Comparison of ENCODE assay signal across 7 mouse cellular contexts in genomic region chr2:180702701-180703149, GRCm38 (mm10). TPM values are rescaled to one million over a fixed set of nuclear protein-coding genes. Genes with fewer than 3 reads are reported as not detected.
A peak's percentile ranks its signal among the peaks of the same experiment; 100 is the strongest.
DNase-seq lines count a peak whose midpoint lies in the region; ATAC-seq and TF ChIP-seq lines count a peak whose summit lies in the region.

No protein-coding gene starts in this region.

- H3K9me3 ChIP-seq in megakaryocyte, embryonic 14.5 days = no peaks in the 10 kb centered on the region
- H3K9me3 ChIP-seq in embryonic facial prominence, embryonic 13.5 days = no peaks in the 10 kb centered on the region
- H3K9me3 ChIP-seq in intestine, postnatal 0 days (ENCODE audit: control insufficient read depth) = no peaks in the 10 kb centered on the region
- no peaks in the 10 kb centered on the region for H3K9me3 ChIP-seq in stomach, embryonic 14.5 days (ENCODE audit: control insufficient read depth, low read depth, low read length)

- DNase-seq in thymus, postnatal 10 days (ENCODE audit: low spot score in 2 of 2) = no peak
- DNase-seq in kidney, postnatal 4 days = no peak

- H3K27ac ChIP-seq in embryonic facial prominence, embryonic 13.5 days = peak overlapping the region; percentile 96
- H3K27ac ChIP-seq in intestine, postnatal 0 days (ENCODE audit: low read depth, low read length) = peak overlapping the region; percentile 99
- H3K27ac ChIP-seq in stomach, embryonic 14.5 days (ENCODE audit: low read length) = peak overlapping the region; percentile 95

- H3K4me2 ChIP-seq in embryonic facial prominence, embryonic 13.5 days = peak overlapping the region; percentile 83
- peak overlapping the region; percentile 82 for H3K4me2 ChIP-seq in intestine, postnatal 0 days (replicated peaks; ENCODE audit: low read depth)
- peak overlapping the region; percentile 78 for H3K4me2 ChIP-seq in stomach, embryonic 14.5 days (replicated peaks; ENCODE audit: low read depth, low read length)

- H3K9ac ChIP-seq in embryonic facial prominence, embryonic 13.5 days = peak overlapping the region; percentile 98
- H3K9ac ChIP-seq in intestine, postnatal 0 days (ENCODE audit: low read depth, low read length) = peak overlapping the region; percentile 99
- peak overlapping the region; percentile 96 for H3K9ac ChIP-seq in stomach, embryonic 14.5 days (replicated peaks; ENCODE audit: low read depth, low read length)

- no peaks in the 10 kb centered on the region for H3K27me3 ChIP-seq in megakaryocyte, embryonic 14.5 days (replicated peaks)
- H3K27me3 ChIP-seq in embryonic facial prominence, embryonic 13.5 days = no peaks in the 10 kb centered on the region
- H3K27me3 ChIP-seq in intestine, postnatal 0 days (replicated peaks; ENCODE audit: control insufficient read depth, insufficient read depth, low read length) = no peaks in the 10 kb centered on the region
- H3K27me3 ChIP-seq in stomach, embryonic 14.5 days (ENCODE audit: control insufficient read depth, insufficient read depth, low read length) = no peaks in the 10 kb centered on the region

- no peak for ATAC-seq in megakaryocyte, adult 5-6 weeks (ENCODE audit: poor library complexity, severe bottlenecking)
- no peak for ATAC-seq in embryonic facial prominence, embryonic 13.5 days (ENCODE audit: insufficient number of reproducible peaks, insufficient read depth, low FRiP score, low TSS enrichment, low read depth)
- no peak for ATAC-seq in intestine, postnatal 0 days
- no peak for ATAC-seq in stomach, embryonic 14.5 days (ENCODE audit: insufficient number of reproducible peaks, insufficient read depth, low FRiP score, low read depth)

- H3K4me1 ChIP-seq in megakaryocyte, embryonic 14.5 days = peaks cover 83% of the 10 kb centered on the region
- peaks cover 34% of the 10 kb centered on the region for H3K4me1 ChIP-seq in embryonic facial prominence, embryonic 13.5 days
- H3K4me1 ChIP-seq in intestine, postnatal 0 days (replicated peaks; ENCODE audit: control insufficient read depth, insufficient read depth, low read length) = peaks cover 22% of the 10 kb centered on the region
- H3K4me1 ChIP-seq in stomach, embryonic 14.5 days (ENCODE audit: control insufficient read depth, insufficient read depth, low read length) = peaks cover 23% of the 10 kb centered on the region

- H3K4me3 ChIP-seq in megakaryocyte, embryonic 14.5 days (replicated peaks) = peak overlapping the region; percentile 96
- H3K4me3 ChIP-seq in embryonic facial prominence, embryonic 13.5 days = peak overlapping the region; percentile 90
- H3K4me3 ChIP-seq in intestine, postnatal 0 days (ENCODE audit: low read depth, low read length) = peak overlapping the region; percentile 82
- peak overlapping the region; percentile 96 for H3K4me3 ChIP-seq in stomach, embryonic 14.5 days (ENCODE audit: low read depth, low read length)

- H3K36me3 ChIP-seq in megakaryocyte, embryonic 14.5 days (replicated peaks; ENCODE audit: low read length) = peaks cover 12% of the 10 kb centered on the region
- peaks cover 6% of the 10 kb centered on the region; the same call in 1 of the 2 replicates for H3K36me3 ChIP-seq in embryonic facial prominence, embryonic 13.5 days
- H3K36me3 ChIP-seq in intestine, postnatal 0 days (ENCODE audit: control insufficient read depth, insufficient read depth) = no peaks in the 10 kb centered on the region
- no peaks in the 10 kb centered on the region for H3K36me3 ChIP-seq in stomach, embryonic 14.5 days (ENCODE audit: control insufficient read depth, insufficient read depth, low read length)

- peak; percentile 41 for TF ChIP-seq CTCF in intestine, postnatal 0 days (IDR thresholded peaks at IDR 0.05; ENCODE audit: low read depth)

- 28% methylated on average over 4 of the region's 4 CpGs for WGBS in embryonic facial prominence, embryonic 13.5 days
- WGBS in intestine, postnatal 0 days = 17% methylated on average over 4 of the region's 4 CpGs
- 33% methylated on average over 4 of the region's 4 CpGs for WGBS in stomach, embryonic 14.5 days

RNA-seq across cellular contexts. Expression of gene Dido1, which starts 7.1 kb away (rescaled TPM):
- 3.4 and 8.4 TPM in 2 replicates for polyA plus RNA-seq in megakaryocyte, embryonic 14.5 days (2012; ENCODE audit: insufficient read depth, low replicate concordance)
- total RNA-seq in megakaryocyte, adult 5-6 weeks (2015) = 30.0 and 32.1 TPM in 2 replicates
- 41.3 and 46.9 TPM in 2 replicates for total RNA-seq in megakaryocyte, adult 5-6 weeks (2017)
- polyA plus RNA-seq in embryonic facial prominence, embryonic 13.5 days (2015; fragmentation: Nextera tagmentation; extraction: Ambion mirVana) = 36.3 and 36.5 TPM in 2 replicates
- 7.8 and 9.3 TPM in 2 replicates for polyA plus RNA-seq in intestine, postnatal 0 days (2015; fragmentation: Nextera tagmentation; extraction: Ambion mirVana)
- 39.4 and 41.2 TPM in 2 replicates for polyA plus RNA-seq in stomach, embryonic 14.5 days (2014; fragmentation: Nextera tagmentation; extraction: Ambion mirVana)

RNA-seq across cellular contexts. Expression of gene Gid8, which starts 7.2 kb away (rescaled TPM):
- polyA plus RNA-seq in megakaryocyte, embryonic 14.5 days (2012; ENCODE audit: insufficient read depth, low replicate concordance) = 10.8 TPM in 1 of 2 replicates, not detected in the other
- total RNA-seq in megakaryocyte, adult 5-6 weeks (2015) = 72.6 and 76.0 TPM in 2 replicates
- total RNA-seq in megakaryocyte, adult 5-6 weeks (2017) = 64.1 and 82.6 TPM in 2 replicates
- 62.8 and 66.5 TPM in 2 replicates for polyA plus RNA-seq in embryonic facial prominence, embryonic 13.5 days (2015; fragmentation: Nextera tagmentation; extraction: Ambion mirVana)
- polyA plus RNA-seq in intestine, postnatal 0 days (2015; fragmentation: Nextera tagmentation; extraction: Ambion mirVana) = 36.6 and 38.0 TPM in 2 replicates
- polyA plus RNA-seq in stomach, embryonic 14.5 days (2014; fragmentation: Nextera tagmentation; extraction: Ambion mirVana) = 53.4 and 57.1 TPM in 2 replicates

RNA-seq across cellular contexts. Expression of gene Slc17a9, which starts 22.3 kb away (rescaled TPM):
- 3.5 and 6.1 TPM in 2 replicates for polyA plus RNA-seq in megakaryocyte, embryonic 14.5 days (2012; ENCODE audit: insufficient read depth, low replicate concordance)
- 7.9 and 9.9 TPM in 2 replicates for total RNA-seq in megakaryocyte, adult 5-6 weeks (2015)
- total RNA-seq in megakaryocyte, adult 5-6 weeks (2017) = 5.2 and 7.1 TPM in 2 replicates
- 0.70 and 1.4 TPM in 2 replicates for polyA plus RNA-seq in embryonic facial prominence, embryonic 13.5 days (2015; fragmentation: Nextera tagmentation; extraction: Ambion mirVana)
- 2.3 and 3.1 TPM in 2 replicates for polyA plus RNA-seq in intestine, postnatal 0 days (2015; fragmentation: Nextera tagmentation; extraction: Ambion mirVana)
- polyA plus RNA-seq in stomach, embryonic 14.5 days (2014; fragmentation: Nextera tagmentation; extraction: Ambion mirVana) = 1.7 and 1.9 TPM in 2 replicates
